Mouse (Mus musculus): Measurements from ENCODE around the gene Rasa3. TPM values are rescaled to one million over a fixed set of nuclear protein-coding genes. Genes with fewer than 3 reads are reported as not detected.

The Rasa3 gene
- polyA plus RNA-seq, 1 experiment from 2014 or later: 14.0 TPM

DNA sequence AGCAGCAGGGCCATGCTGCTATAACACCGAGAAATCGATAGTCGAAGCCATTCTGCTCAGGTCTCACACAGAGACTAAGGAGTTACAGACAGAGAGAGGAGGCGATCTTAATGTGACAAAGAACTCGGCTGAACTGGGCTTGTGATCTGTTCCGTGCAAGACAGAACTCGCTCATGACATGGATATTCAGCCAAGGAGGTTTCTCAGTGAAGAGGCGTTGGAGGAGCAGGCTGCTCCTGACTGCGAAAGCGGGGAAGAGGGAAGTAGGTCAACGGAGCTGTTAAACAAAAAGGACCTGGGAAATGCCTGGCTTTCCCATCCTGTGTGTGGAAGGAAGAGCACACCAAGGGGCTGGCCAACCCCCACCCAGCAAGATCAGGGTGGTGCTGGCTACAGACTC lies 105.4 kb downstream of the Rasa3 start:
- H3K9me3 ChIP-seq (replicated peaks; ENCODE audit: low read length): no peaks in the 10 kb centered on the region
- WGBS: 94% methylated on average over 11 of the region's 11 CpGs
- H3K4me1 ChIP-seq (replicated peaks; ENCODE audit: insufficient read depth, low read length): no peaks in the 10 kb centered on the region
- ATAC-seq (replicated peaks; ENCODE audit: low FRiP score, low read depth): no peak
- no peak overlapping the region for H3K4me2 ChIP-seq (ENCODE audit: low read length)
- H3K4me3 ChIP-seq (replicated peaks; ENCODE audit: low read depth, low read length): no peak overlapping the region
- no peak for DNase-seq (ENCODE audit: low spot score)
- TF ChIP-seq CTCF (IDR thresholded peaks at IDR 0.05; ENCODE audit: low read depth): no peak
- H3K27me3 ChIP-seq (ENCODE audit: insufficient read depth, low read length): no peaks in the 10 kb centered on the region
- H3K9ac ChIP-seq (ENCODE audit: low read depth, low read length): no peak overlapping the region
- H3K27ac ChIP-seq: no peak overlapping the region
- 0 out of 2 replicates have a peak, but pooled peaks cover 4% of the 10 kb centered on the region for H3K36me3 ChIP-seq (ENCODE audit: insufficient read depth, low read length)

DNA sequence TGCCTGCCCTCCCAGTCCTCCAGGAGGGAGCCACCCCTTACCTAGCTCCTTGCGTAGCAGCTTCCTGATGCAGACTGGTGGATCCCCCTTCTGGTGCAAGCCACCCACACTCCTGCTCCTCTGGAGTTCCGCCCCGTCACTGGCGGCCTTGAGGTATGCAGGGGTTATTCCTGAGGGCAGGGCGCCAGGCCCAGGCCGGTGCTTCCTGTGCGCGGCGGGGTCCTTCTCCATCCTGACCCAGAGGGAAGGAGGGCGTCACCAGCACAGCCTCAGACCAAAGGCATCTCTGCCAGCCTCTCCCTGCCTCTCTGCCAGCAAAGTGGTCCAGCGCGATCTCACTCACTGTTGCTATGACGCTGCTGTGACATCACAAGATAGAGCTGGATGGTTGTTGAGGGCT lies 115.3 kb downstream of the Rasa3 start, which contains the start of gene 1700029H14Rik:
Gene 1700029H14Rik (minus strand): TSS at position 344 of the 400 bp plus-strand sequence.
- DNase-seq (ENCODE audit: low spot score): peak; percentile 39

DNA sequence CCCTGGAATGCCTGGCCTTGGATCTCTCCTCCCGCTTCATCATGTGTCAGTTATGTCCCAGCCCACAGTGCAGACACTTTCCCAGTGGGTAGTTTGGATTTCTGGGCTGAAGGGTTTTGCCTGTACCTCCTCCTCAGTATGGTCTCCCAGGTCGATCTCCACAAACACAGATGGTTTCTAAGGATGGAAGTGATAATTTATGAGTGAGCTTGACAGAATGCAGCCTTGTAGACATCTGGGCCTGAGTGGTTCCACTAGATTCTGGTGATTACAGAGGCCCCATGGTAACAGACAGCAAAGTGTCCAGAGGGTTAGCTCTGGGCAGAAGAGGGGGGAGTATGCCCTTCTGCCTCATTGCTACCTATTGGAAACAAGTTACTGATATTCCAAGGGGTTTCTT lies 119.9 kb downstream of the Rasa3 start:
- no peak overlapping the region for H3K27ac ChIP-seq
- no peak for TF ChIP-seq CTCF (IDR thresholded peaks at IDR 0.05; ENCODE audit: low read depth)
- DNase-seq (ENCODE audit: low spot score) (no peak), ATAC-seq (replicated peaks; ENCODE audit: low FRiP score, low read depth) (no peak)
- H3K9me3 ChIP-seq (replicated peaks; ENCODE audit: low read length): no peaks in the 10 kb centered on the region
- H3K27me3 ChIP-seq (ENCODE audit: insufficient read depth, low read length): no peaks in the 10 kb centered on the region
- H3K4me2 ChIP-seq (ENCODE audit: low read length): no peak overlapping the region
- H3K36me3 ChIP-seq (ENCODE audit: insufficient read depth, low read length): no peaks in the 10 kb centered on the region
- no peak overlapping the region for H3K4me3 ChIP-seq (replicated peaks; ENCODE audit: low read depth, low read length)
- no peak overlapping the region for H3K9ac ChIP-seq (ENCODE audit: low read depth, low read length)
- 44% methylated on average over 2 of the region's 2 CpGs for WGBS
- no peaks in the 10 kb centered on the region for H3K4me1 ChIP-seq (replicated peaks; ENCODE audit: insufficient read depth, low read length)

More for the DNA sequence above, 115.3 kb downstream of the Rasa3 start, which contains the start of gene 1700029H14Rik:
- Histone ChIP-seq H3K4me2 (ENCODE audit: low read length) (no peak within 1 kb of the TSS), H3K36me3 (ENCODE audit: insufficient read depth, low read length) (no peaks in the 10 kb centered on the region), H3K9me3 (replicated peaks; ENCODE audit: low read length) (no peaks in the 10 kb centered on the region), H3K27me3 (ENCODE audit: insufficient read depth, low read length) (no peaks in the 10 kb centered on the region), H3K4me1 (replicated peaks; ENCODE audit: insufficient read depth, low read length) (no peaks in the 10 kb centered on the region), H3K27ac (no peak within 1 kb of the TSS), H3K9ac (ENCODE audit: low read depth, low read length) (no peak within 1 kb of the TSS), H3K4me3 (replicated peaks; ENCODE audit: low read depth, low read length) (no peak within 1 kb of the TSS)
- 0 out of 2 replicates have a peak, but pooled peaks have one; percentile 21 for ATAC-seq (replicated peaks; ENCODE audit: low FRiP score, low read depth)
- TF ChIP-seq CTCF (IDR thresholded peaks at IDR 0.05; ENCODE audit: low read depth): peak; percentile 25; the same call in 1 of the 2 replicates
- 21% methylated on average over 13 of the region's 13 CpGs for WGBS

DNA sequence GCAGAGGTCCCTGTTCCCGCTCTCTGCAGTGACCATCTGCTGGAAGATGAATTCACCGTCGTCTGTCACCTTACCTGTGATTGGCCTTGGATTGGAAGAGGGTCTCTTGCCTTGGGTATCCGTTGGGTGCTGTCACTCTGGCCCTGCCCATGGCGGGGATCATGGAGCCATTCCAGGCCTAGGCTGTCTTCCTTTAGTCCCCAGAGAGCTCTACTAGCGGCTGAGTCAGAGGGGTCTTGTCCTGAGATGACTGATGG lies 125.9 kb downstream of the Rasa3 start:
- ATAC-seq (replicated peaks; ENCODE audit: low FRiP score, low read depth): no peak

DNA sequence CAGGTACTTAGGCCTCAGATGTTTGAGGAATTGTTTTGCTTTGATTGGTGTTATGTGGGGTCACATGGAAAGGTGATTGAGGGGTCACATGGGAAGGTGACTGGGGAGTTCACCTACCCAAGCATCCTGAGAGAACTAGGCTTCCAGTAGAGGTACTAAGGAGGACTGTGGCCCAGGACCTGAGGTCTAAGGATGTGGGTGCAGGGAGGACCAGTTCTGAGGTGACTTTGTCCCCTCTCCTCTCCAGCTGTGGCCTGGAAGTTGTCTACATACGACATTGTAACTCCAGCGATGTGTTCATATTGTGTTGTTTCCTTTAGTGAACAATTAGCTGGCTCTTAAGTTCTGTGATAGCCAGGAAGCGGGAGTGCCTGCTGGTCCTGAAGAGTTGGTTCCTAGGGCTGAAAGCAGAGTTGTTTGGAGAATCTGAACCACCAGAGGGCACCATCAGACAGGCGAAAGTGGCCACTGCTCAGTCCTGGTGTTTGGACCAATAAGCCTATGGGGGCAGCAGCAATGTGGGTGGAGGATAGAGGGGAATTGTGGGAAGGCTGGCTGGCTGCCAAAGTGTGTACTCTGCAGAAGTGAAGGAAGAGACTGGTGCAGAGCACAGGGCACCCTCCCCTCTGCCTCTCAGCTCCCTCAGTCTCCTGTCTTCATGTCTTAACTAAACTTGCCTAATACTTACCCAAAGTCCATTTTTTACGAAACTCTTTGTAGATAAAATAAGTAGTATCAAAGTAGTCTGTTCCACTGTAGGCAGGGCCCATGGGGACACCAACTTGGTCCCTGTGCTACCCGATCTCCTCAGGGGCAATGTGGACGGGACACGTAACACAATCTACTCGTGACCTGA lies 126.5 kb downstream of the Rasa3 start:
- H3K4me3 ChIP-seq (replicated peaks; ENCODE audit: low read depth, low read length): no peak overlapping the region
- no peaks in the 10 kb centered on the region for H3K36me3 ChIP-seq (ENCODE audit: insufficient read depth, low read length)
- H3K27ac ChIP-seq: no peak overlapping the region
- no peaks in the 10 kb centered on the region for H3K27me3 ChIP-seq (ENCODE audit: insufficient read depth, low read length)
- H3K9ac ChIP-seq (ENCODE audit: low read depth, low read length): no peak overlapping the region
- H3K9me3 ChIP-seq (replicated peaks; ENCODE audit: low read length): no peaks in the 10 kb centered on the region
- DNase-seq (ENCODE audit: low spot score) (peak; percentile 98), ATAC-seq (replicated peaks; ENCODE audit: low FRiP score, low read depth) (peak; percentile 84)
- no peak overlapping the region for H3K4me2 ChIP-seq (ENCODE audit: low read length)
- H3K4me1 ChIP-seq (replicated peaks; ENCODE audit: insufficient read depth, low read length): no peaks in the 10 kb centered on the region
- 44% methylated on average over 9 of the region's 9 CpGs for WGBS
- peak; percentile 96 for TF ChIP-seq CTCF (IDR thresholded peaks at IDR 0.05; ENCODE audit: low read depth)

More for the DNA sequence above, 125.9 kb downstream of the Rasa3 start:
- TF ChIP-seq CTCF (IDR thresholded peaks at IDR 0.05; ENCODE audit: low read depth): no peak
- 88% methylated on average over 6 of the region's 6 CpGs for WGBS
- no peaks in the 10 kb centered on the region for H3K36me3 ChIP-seq (ENCODE audit: insufficient read depth, low read length)
- no peaks in the 10 kb centered on the region for H3K27me3 ChIP-seq (ENCODE audit: insufficient read depth, low read length)
- no peak overlapping the region for H3K9ac ChIP-seq (ENCODE audit: low read depth, low read length)
- no peak overlapping the region for H3K4me3 ChIP-seq (replicated peaks; ENCODE audit: low read depth, low read length)
- H3K9me3 ChIP-seq (replicated peaks; ENCODE audit: low read length): no peaks in the 10 kb centered on the region
- no peaks in the 10 kb centered on the region for H3K4me1 ChIP-seq (replicated peaks; ENCODE audit: insufficient read depth, low read length)
- no peak overlapping the region for H3K4me2 ChIP-seq (ENCODE audit: low read length)
- no peak for DNase-seq (ENCODE audit: low spot score)
- no peak overlapping the region for H3K27ac ChIP-seq

DNA sequence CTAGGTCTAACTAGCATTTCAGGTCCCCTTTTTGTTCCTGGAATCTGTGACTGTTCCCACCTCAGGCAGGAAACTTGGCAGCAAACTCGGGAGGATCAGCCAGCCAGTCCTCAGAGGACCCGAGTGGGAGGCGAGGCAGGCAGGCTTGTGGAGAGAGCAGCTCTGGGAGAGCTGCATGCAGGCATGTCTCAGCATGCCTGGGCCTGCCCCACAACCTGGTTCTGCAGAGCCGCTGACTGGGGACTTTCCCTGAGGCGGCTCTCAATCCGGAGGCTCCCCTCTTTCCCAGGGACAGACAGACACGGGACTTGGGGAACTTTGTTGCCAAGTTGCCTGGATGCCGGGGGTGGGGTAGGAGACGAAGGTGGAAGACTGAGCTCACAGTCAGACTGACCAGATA lies 128.6 kb downstream of the Rasa3 start:
- no peak overlapping the region for H3K4me3 ChIP-seq (replicated peaks; ENCODE audit: low read depth, low read length)
- H3K36me3 ChIP-seq (ENCODE audit: insufficient read depth, low read length): no peaks in the 10 kb centered on the region
- 41% methylated on average over 9 of the region's 9 CpGs for WGBS
- H3K4me1 ChIP-seq (replicated peaks; ENCODE audit: insufficient read depth, low read length): no peaks in the 10 kb centered on the region
- TF ChIP-seq CTCF (IDR thresholded peaks at IDR 0.05; ENCODE audit: low read depth): no peak
- H3K9me3 ChIP-seq (replicated peaks; ENCODE audit: low read length): no peaks in the 10 kb centered on the region; the same call in 1 of the 2 replicates
- H3K4me2 ChIP-seq (ENCODE audit: low read length): no peak overlapping the region
- H3K9ac ChIP-seq (ENCODE audit: low read depth, low read length): no peak overlapping the region
- peak; percentile 39 for DNase-seq (ENCODE audit: low spot score)
- no peak for ATAC-seq (replicated peaks; ENCODE audit: low FRiP score, low read depth)
- H3K27me3 ChIP-seq (ENCODE audit: insufficient read depth, low read length): no peaks in the 10 kb centered on the region
- no peak overlapping the region for H3K27ac ChIP-seq

Measured in kidney, postnatal 0 days (tissue).